Mouse (Mus musculus) frontal cortex, postnatal 36 days (tissue): ENCODE measurements around the gene Ncbp1.

Experiments used
- DNase-seq, 2 experiments: peaks; one replicate each; pipeline ENCODE4 v3.0.0; 2022; ENCODE audit warnings: low spot score in 2 of 2

Gene Ncbp1

DNA sequence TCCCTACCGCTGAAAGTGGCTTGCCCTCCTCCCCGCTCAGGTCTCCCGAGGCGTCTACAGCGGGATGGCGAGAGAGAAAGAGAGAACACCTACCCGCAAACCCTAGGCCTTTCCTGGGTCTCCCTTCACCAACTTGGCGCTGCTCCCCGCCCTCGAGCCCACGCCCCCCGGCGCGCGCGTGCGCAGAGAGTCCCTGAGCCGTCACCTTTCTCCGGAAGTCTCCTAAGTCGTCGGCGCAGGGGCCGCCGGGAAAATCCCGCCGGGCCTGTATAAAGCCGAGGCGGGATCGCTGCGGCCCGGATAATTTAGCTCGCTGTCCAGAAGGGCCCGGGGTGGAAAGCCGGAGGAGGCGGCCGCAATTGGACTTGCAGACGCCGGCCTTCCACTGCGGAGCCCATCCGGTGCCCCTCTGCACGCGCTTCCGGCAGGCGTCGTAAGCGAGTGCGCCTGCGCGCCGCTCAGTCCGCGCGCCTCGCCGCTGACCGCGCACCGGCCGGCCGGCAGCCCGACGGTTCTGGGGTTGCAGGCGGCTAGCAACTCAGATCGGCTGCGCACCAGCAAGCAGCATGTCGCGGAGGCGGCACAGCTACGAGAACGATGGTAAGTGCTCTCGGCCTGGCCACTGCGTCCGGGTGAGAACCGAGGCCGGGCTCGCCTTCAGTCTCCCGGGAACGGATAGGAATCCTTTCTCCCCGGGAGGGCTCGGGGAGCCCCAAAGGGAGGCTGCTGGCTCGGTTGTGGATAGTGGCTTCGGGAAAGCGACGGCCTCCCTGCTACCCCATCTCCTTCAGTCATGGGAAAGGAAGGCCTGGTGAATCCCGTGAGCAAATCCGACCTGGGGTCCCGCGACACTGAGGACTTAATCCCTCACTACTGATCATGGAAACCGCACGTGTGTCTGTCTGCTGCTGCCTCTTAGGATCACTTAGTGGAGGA is at the start of gene Ncbp1, which contains the start of gene Tstd2:
Gene Ncbp1, plus strand, starts transcription at position 327 of the 936 bp plus-strand sequence.
Gene Tstd2, minus strand, starts transcription at position 408 of the 936 bp plus-strand sequence.
- DNase-seq: peak; percentile 93

- DNase-seq: no peak
Measured at GRCm38 (mm10) chr4:46089524-46090125, 48.8 kb upstream of the Ncbp1 start.

DNA sequence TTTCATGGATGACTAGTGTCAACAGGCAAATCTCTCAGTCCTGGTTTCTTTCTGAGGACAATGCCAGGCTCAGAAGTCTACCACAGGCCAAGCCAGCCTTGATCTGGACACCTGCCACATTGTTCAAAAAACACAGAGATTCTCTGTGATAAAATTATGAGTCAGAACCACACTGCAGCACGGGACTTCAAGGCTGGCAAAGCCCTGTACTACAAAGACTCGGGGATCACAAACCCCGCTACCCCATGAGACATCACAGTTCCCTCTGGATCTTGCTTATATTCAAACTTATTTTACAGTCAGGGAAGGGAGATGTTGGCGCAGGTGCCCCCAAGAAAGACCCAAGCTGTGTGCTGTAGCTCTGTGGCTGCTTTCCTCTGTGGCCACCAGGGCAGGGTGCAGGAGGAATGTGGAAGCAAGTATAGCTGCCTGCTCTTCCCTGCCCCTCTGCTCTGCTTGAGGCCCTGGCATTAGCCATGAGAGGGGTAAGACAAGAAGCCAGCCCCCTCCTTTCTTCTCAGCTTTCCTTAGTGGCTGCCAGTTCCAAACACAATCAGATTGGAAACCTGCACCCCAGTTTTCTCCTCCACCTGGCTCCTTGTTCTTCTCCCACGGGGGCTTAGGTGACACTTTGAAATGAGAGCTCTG is 45.9 kb upstream of the Ncbp1 start:
- DNase-seq: peak in 1 of 2 experiments; percentile 62

GRCm38 (mm10) chr4:46094916-46095825 is 43.2 kb upstream of the Ncbp1 start:
- no peak for DNase-seq

- no peak for DNase-seq
Measured at GRCm38 (mm10) chr4:46095826-46096159, 42.6 kb upstream of the Ncbp1 start.

DNA sequence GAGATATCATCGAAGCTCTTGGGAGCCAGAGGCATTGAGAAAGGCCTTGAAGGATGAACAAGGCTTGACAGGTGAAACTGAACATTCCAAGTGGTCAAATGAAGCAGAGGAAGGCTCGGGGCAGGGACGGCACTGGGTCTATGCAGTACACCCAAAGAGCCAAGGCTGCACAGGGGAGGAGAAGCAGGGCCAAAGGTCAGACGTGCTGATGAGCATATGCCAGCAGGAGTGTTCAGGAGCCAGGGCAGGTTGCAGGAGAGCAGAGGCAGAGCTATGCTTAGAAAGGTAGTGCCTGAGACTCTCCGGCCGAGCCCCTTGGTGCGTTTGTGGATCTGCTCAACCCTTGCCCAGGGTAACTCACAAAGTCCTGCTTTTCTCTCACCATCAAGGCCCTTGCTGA is 41.9 kb upstream of the Ncbp1 start:
- DNase-seq: no peak

- no peak for DNase-seq
Measured at GRCm38 (mm10) chr4:46097591-46097990, 40.8 kb upstream of the Ncbp1 start.

GRCm38 (mm10) chr4:46099132-46099531 is 39.3 kb upstream of the Ncbp1 start:
- DNase-seq: no peak

DNA sequence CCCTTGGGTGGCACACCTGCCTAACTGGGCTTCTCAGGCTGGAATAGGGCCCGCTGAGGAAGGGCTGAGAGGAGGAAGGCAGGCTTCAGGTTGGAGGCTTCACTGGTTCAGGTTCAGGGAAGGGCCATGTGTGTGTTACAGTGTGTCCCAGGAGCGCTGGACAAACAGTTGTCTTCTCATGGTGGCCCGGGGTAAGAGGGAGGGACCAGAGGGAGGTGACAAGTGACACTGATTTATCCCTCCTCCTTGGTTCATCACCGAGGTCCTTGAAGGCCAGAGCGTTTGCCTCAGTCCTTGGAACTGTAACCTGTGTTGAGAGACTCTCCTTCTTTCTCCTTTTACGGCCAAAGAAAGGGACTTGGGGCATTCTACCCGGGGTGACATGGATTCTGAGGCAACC is 37.9 kb upstream of the Ncbp1 start:
- no peak for DNase-seq

DNA sequence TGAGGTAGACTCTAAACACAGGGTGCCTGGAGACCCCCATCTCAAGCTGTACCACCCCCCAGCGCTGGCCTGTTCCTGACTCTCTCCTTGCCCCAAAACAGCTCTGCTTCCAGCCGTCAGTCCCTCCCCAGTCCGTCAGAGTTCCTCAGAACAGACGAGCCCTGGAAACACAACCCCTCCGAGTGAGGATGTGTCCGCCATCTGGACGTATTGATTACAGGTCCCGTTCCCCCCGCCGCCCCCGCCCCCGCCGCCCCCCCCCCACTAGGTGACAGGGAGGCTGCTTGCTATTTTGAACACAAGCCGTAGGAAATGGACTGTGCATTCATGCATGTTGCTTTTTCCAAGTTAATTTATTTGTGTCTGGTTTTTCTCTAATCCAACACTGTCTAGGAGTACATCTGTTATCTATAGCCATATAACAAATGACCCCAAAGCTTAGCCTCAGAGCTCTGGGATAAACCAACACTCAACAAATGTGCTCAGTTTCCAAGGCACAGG is 37.2 kb upstream of the Ncbp1 start:
- no peak for DNase-seq

- DNase-seq: no peak
Measured at GRCm38 (mm10) chr4:46102078-46102769, 36.2 kb upstream of the Ncbp1 start.

- no peak for DNase-seq
Measured at GRCm38 (mm10) chr4:46110084-46110483, 28.3 kb upstream of the Ncbp1 start.

DNA sequence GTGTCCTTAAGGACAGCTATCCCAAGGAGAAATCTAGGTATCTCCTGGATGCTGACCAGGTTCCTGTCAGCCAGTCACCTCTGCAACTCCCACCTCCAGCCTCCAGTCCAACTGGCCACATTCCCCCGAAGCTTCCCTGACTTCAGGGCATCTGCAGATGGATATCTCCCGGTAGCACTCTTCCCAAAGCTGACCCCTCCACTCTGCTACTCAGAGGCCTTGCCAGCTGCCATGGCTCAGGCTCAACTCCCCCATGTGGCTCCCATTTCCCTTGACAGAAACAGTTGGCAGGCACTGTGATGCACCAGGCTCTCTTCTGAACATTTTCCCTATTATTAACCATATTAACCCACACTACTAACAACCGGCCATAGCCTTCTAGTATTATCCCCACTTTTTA is 27.1 kb upstream of the Ncbp1 start:
- no peak for DNase-seq

GRCm38 (mm10) chr4:46115308-46115707 is 23.1 kb upstream of the Ncbp1 start:
- DNase-seq: no peak

- no peak for DNase-seq
Measured at GRCm38 (mm10) chr4:46116544-46117175, 21.8 kb upstream of the Ncbp1 start.

- no peak for DNase-seq
Measured at GRCm38 (mm10) chr4:46117536-46117935, 20.9 kb upstream of the Ncbp1 start.

GRCm38 (mm10) chr4:46119514-46120094 is 18.8 kb upstream of the Ncbp1 start:
- no peak for DNase-seq

DNA sequence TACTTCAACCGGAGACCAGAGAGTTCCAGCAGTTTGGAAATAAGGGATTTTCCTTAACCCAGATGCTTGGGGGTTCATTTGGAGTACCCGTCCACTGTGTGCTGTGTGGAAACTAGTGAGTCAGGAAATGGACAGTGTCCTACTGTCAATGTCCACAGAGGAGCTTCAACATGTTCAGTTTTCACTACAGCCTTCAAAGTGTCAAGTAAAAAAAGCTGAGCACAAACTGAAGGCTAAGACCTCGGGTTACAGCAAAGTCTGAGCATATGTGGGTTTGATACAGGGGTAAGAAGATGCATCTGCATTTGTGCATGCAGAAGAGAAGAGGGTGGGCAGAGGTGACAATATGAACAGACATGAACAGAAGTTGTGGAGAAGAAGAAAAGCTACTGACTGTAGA is 17.6 kb upstream of the Ncbp1 start:
- no peak for DNase-seq

DNA sequence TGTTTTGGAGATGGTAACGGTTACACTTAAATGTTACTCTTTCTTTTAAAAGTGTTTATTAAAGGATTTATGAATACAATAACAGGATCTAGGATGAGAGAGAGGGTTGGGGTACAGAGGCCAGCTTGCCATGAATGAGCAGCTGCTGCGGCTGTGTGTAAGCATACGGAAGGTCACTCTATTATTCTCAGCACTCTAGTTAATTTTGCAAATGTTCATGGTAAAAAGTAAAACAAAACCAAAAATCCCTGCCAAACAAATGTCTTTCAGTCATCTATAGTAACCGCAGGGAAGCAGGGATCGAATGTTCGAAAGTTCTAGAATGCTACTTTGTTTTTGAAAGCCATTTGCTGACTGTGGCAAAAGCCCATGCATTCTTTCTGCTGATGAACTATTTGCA is 15.1 kb upstream of the Ncbp1 start:
- DNase-seq: no peak

- DNase-seq: peak; percentile 75 to 86
Measured at GRCm38 (mm10) chr4:46126541-46126940, 11.9 kb upstream of the Ncbp1 start.
